Mouse (Mus musculus): Measurements from ENCODE around the gene Selenof. TPM values are rescaled to one million over a fixed set of nuclear protein-coding genes. Genes with fewer than 3 reads are reported as not detected.

The Selenof gene
- polyA plus RNA-seq, 3 experiments from 2014 or later: 310 to 362 (median 335) TPM

- ATAC-seq: no peak
These were observed 33.5 kb downstream of the Selenof start for GRCm38 (mm10) chr3:144603558-144603957.

DNA sequence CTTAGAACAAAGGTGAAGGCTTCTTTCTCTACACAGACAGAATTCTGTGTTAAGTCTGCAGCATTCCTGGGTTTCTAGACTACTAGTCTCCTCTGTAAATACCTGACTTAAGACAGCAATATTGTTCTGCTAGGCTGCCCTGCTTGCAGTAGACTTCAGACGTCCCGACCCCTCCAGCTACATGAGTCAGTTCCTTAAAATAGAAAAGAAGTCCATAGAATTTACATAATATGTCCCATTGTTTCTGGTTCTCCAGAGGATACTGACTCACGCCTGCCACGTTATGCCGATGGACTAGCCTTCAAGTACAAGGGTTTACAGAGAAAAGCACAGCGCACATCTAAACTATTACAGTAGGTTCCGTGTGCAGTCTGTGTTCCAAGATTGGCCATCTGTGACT is 34.1 kb downstream of the Selenof start:
- no peak for ATAC-seq

- peak; percentile 54 for ATAC-seq
These were observed 35.7 kb downstream of the Selenof start for GRCm38 (mm10) chr3:144605811-144606210.

GRCm38 (mm10) chr3:144606449-144606848 is 36.3 kb downstream of the Selenof start:
- ATAC-seq: no peak

DNA sequence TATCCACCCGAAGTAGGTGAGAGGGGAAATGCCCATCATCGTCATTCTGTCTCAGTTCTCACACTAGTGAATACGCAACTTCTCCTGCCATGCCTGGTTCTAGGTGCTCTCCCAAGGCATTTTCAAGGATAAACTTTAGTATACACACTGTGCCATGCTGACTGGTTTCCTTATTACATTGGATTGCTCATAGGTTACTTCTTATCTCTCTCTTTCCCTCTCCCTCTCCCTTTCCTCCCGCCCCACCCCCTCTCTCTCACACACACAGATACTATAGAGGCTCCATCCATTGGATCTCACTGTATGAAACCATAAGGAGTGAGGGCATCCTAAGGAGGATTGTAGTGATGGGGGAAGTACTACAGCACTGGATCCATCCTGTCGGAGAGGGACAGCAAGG is 38.0 kb downstream of the Selenof start:
- ATAC-seq: no peak

DNA sequence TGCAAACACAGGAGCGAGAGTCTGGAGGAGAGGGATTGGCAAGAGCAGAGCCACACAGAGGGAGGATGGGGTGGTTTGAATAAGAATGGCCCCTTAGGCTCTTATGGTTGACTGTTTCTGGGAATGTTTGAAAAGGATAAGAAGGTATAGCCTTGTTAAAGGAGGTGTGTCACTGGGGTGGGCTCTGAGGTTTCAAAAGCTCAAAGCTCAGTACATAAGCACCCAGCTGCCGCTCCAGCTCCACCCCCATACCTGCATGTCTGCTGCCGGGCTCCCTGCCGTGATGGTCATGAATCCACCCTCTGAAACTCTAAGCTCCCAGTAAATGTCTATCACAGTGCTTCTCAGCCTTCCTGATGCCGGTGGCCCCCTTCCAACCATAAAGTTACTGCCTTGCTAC is 40.7 kb downstream of the Selenof start:
- ATAC-seq: no peak

- ATAC-seq: no peak
These were observed 41.6 kb downstream of the Selenof start for GRCm38 (mm10) chr3:144611626-144612271.

DNA sequence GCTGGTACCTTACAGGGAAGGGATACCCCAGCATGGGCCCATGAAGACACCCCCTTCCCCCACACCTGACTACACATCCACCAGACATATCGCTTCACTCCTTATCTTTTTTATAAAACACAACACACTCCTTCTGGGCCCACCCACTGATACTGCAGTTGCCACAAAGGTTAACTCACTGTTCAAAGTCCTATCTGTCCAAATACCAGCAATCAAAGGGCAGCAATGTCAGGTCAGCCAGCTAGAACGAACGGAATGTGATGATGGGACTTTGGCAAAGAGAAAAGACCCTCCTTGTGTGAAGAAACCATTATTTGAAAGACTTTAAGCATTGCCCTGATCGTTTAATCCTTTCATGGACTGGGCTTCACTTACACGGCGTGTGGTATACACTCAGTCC is 42.3 kb downstream of the Selenof start:
- no peak for ATAC-seq

DNA sequence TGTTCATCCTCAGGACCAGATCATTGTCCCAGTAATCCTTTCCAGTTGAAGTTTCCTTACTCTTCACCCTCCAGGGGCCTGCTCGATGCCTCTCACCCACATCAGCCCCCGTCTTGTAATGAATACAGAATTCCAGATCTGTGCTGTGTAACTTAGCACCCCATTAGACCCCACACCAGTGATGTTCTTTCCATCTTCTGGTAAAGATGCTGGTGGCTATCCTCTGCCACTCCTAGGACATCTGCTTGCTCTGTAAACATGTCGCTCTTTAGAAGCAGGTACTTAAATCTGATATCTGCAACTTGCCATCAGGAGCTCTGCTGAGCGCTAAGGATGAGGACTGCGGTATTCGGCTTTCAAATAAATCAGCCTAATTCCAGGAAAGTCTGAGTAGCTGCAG is 44.2 kb downstream of the Selenof start:
- ATAC-seq: no peak

- no peak for ATAC-seq
These were observed 44.6 kb downstream of the Selenof start for GRCm38 (mm10) chr3:144614698-144615097.

GRCm38 (mm10) chr3:144615459-144615858 is 45.4 kb downstream of the Selenof start:
- ATAC-seq: no peak

GRCm38 (mm10) chr3:144616654-144617425 is 46.7 kb downstream of the Selenof start:
- peak; percentile 85 for ATAC-seq

DNA sequence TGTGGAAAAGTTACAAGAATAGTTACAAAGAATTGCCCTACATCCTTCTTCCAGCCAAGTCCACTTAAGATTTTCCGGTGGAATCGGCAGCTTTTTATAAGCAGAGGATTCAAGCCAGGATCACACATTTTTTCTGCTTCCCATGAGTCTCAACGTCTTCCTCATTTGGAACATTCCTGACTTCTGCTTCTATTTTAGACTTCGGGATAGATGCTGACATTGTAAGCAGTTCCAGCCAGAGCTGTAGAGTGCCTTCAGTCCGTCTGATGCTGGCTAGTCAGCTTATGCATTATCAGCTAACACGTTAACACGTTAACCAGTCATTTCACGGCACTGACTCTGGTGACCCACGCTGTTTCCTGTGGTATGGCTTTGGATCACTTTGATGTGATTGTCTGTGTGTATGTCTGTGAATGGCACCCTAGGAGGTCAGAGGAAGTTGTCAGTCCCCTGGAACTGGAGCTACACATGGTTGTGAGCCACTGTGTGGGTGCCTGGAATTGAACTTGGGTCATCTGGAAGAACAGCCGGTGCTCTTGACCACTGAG is 47.6 kb downstream of the Selenof start:
- peak; percentile 46 for ATAC-seq

DNA sequence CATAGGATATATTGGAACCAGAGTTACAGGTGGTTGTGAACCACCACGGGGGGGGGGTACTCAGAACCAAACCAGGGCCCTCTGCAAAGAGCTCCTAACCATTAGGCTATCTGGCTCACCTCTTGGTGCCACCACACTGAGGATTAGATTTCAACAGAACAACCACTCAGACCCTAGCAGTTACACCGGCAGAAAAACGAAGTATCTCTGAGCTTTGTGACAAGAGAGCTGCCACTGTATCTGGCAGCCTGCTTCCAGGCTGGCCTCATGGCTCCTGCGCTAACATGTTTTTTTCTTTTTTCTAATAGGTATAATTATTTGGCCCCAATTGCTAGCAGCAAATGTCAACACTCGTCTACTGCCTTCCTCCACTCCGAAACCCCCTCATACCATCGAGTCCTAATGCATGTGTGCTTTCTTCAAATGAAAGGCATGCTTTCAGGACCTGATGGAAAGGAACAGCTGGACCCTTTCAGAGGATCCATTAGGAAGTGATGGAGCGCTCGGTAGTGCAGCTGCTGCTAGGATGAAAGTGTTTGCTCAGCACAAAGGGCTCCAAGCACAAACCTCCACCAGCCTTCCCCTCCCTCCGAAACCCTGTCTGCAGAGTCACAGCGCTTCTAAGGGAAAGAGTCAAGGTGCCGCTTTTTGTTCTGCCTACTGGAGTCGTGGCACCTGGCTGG is 53.0 kb downstream of the Selenof start:
- no peak for ATAC-seq

- no peak for ATAC-seq
These were observed 55.6 kb downstream of the Selenof start for GRCm38 (mm10) chr3:144625691-144626090.

GRCm38 (mm10) chr3:144628005-144628914 is 58.2 kb downstream of the Selenof start:
- ATAC-seq: no peak

- ATAC-seq: no peak
These were observed 58.8 kb downstream of the Selenof start for GRCm38 (mm10) chr3:144628915-144629230.

DNA sequence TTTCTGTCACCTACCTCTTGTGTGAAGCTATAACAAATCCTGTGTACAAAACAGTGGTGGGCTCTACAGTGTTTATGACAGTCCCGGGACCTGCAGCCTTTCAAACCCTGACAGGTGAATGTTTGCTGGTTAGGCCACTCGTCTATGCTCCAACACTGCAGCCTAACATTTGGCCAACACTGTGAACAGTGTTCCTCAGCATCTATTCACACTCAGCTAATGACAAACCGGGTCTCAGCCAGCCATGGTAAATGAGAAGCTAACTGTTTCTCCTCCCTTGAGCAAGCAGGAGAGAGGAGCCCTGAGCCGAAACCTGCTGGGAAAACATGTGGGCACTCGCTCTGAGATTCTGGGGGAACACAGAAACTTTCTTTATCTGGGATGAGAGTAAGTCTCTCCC is 65.1 kb downstream of the Selenof start:
- no peak for ATAC-seq

DNA sequence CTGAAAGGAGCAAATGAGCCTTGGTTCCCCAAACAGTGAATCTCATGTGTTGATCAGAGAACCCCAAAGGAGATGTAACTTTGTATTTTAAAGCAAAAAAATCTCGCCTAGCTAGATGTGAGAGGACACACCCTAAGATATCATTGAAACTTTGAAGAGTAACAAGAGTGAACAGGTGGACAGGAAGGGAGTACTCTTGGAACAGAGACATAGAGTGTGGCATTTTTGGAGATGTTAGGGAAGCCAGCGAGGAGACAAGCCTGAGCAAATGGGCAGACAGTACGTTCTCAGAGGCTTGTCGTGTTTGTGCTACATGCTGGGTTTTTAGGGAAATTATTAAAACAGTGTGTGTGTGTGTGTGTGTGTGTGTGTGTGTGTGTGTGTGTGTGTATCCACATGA is 68.0 kb downstream of the Selenof start:
- ATAC-seq: no peak

- no peak for ATAC-seq
These were observed 69.3 kb downstream of the Selenof start for GRCm38 (mm10) chr3:144639387-144639786.

DNA sequence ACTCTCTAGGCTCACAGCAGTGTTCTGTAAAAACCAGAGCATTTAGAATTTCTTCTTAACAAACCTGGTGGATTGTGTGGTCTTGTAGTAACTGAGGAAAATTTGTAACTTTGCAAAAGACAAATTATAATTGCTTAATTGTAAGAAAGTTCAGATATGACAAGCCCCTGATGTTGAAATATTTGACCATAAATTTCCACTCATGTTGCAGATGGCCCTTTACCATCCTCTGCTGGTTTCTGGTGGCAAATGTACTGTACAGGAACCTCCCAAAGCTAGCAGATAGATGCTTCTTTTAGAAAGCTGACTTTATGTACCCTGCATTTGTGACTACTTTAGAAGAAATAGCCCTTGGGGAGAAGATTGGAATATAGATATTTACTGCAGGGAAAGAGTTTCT is 69.9 kb downstream of the Selenof start:
- no peak for ATAC-seq

- ATAC-seq: no peak
These were observed 72.0 kb downstream of the Selenof start for GRCm38 (mm10) chr3:144642141-144642540.

All from inflammation-experienced regulatory T-cells, adult 6 months (primary cell).